Mouse (Mus musculus) small intestine, adult 2 months (tissue): ENCODE data around the gene Wdr41.

Source experiments
- CTCF ChIP-seq: fragments of 200-500 bp; IDR thresholded peaks from 2 replicates; pipeline ENCODE4 v1.5.1; 2012; ENCODE audit warnings: low read depth, mild to moderate bottlenecking, control low read depth, inconsistent platforms, low read length, moderate library complexity, mixed read lengths; ENCODE audit not compliant: insufficient replicate concordance, insufficient read length; ENCODE audit errors: extremely low read depth
- POLR2A ChIP-seq: fragments of 200-500 bp; IDR thresholded peaks from 2 replicates; pipeline ENCODE4 v1.6.1; 2012; ENCODE audit warnings: low read depth, mild to moderate bottlenecking, control low read depth, inconsistent platforms, low read length, moderate library complexity

- TF ChIP-seq CTCF (no peak), POLR2A (no peak)
These were observed 31.1 kb downstream of the Wdr41 start for GRCm38 (mm10) chr13:95007281-95007680.
